Mouse (Mus musculus) intestine, embryonic 15.5 days (tissue): ENCODE data around the gene Grin3b. TPM values are rescaled to one million over a fixed set of nuclear protein-coding genes. Genes with fewer than 3 reads are reported as not detected.

Source experiments
- ATAC-seq: fragments of 200-750 bp; cut with Nextera tagmentation; 2 replicates; pipeline ENCODE4 v1.8.0; 2017; ENCODE audit warnings: moderate TSS enrichment, moderate library complexity
- H3K27ac ChIP-seq: fragments of 300-500 bp; sonication (generic); 2 replicates; pipeline ENCODE4 v1.5.1; 2015; ENCODE audit warnings: mild to moderate bottlenecking, inconsistent platforms
- H3K27me3 ChIP-seq: fragments of 300-500 bp; sonication (generic); replicated peaks from 2 replicates; pipeline ENCODE4 v1.6.1; 2015; ENCODE audit warnings: inconsistent platforms
- H3K36me3 ChIP-seq: fragments of 300-500 bp; sonication (generic); 2 replicates; pipeline ENCODE4 v1.6.1; 2015; ENCODE audit warnings: inconsistent platforms
- H3K4me1 ChIP-seq: fragments of 300-500 bp; sonication (generic); replicated peaks from 2 replicates; pipeline ENCODE4 v1.6.1; 2015; ENCODE audit warnings: inconsistent platforms
- H3K4me2 ChIP-seq: fragments of 300-500 bp; sonication (generic); replicated peaks from 2 replicates; pipeline ENCODE4 v1.6.1; 2015; ENCODE audit warnings: mild to moderate bottlenecking, inconsistent platforms
- H3K4me3 ChIP-seq: fragments of 300-500 bp; sonication (generic); replicated peaks from 2 replicates; pipeline ENCODE4 v1.5.1; 2015; ENCODE audit warnings: inconsistent platforms
- H3K9ac ChIP-seq: fragments of 300-500 bp; sonication (generic); 2 replicates; pipeline ENCODE4 v1.6.1; 2015; ENCODE audit warnings: inconsistent platforms
- H3K9me3 ChIP-seq: fragments of 300-500 bp; sonication (generic); 2 replicates; pipeline ENCODE4 v1.6.1; 2016; ENCODE audit warnings: inconsistent platforms
- WGBS: fragments of 180-500 bp; shearing (Covaris S2); methylation state at CpG from one replicate; pipeline ENCODE4 v1.1.7; 2015; 5-methylcytosine and 5-hydroxymethylcytosine counted together
- polyA plus RNA-seq: library from polyadenylated mRNA; unstranded; fragments of >200 nt; fragmentation: Nextera tagmentation; extraction: Ambion mirVana; gene quantifications from 2 replicates; pipeline ENCODE4 v1.2.1, GENCODE M21; 2015

The Grin3b gene
- polyA plus RNA-seq, 1 experiment from 2014 or later, result 0.11 TPM

DNA sequence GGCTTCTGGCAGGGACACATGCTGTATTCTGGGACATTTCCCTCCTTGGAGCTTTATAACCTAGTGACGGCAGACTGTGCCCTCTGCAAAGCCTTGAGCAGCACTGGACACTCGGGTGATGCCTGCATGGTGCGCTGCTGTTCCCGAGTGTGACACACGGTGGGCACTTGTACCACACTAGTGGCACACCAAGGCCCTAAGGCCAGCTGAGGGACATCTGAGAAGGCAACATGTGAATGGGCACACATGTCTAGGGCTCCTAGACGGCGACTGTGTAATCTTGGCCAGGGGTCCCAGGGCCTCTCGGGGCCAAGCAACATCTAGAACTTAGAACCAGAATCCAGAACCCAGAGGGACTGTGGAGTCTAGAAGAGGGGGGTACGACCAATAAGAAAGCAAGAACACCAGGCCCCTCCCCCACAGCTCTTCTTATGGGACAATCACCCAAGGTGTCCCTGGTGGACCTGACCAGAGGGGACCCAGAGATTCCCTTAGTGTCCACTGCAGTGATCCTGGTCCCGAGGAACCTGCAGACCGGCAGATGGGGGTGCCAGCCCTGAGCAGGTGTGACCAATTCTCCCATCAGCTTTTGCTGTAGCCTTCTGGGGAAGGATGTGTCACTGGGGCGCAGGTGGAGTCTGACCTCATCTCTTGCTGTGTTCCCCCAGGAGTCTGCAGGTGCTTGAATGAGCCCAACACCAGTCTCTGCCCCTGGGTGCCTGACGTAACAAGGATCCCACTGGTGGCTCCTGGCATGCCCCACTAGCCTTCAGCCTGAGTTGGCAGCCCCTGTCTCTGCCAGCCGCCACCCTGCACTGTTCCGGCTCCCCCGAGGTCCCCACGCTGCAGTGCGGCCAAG is 40.3 kb upstream of the Grin3b start:
- Histone ChIP-seq H3K36me3 (peaks cover 22% of the 10 kb centered on the region), H3K27ac (no peak overlapping the region), H3K9ac (no peak overlapping the region), H3K27me3 (no peaks in the 10 kb centered on the region), H3K4me3 (0 out of 2 replicates have a peak overlapping the region, but pooled peaks have one; percentile 2), H3K9me3 (no peaks in the 10 kb centered on the region), H3K4me1 (peaks cover 66% of the 10 kb centered on the region), H3K4me2 (peak overlapping the region; percentile 92)
- no peak for ATAC-seq
- 84% methylated on average over 18 of the region's 18 CpGs for WGBS

DNA sequence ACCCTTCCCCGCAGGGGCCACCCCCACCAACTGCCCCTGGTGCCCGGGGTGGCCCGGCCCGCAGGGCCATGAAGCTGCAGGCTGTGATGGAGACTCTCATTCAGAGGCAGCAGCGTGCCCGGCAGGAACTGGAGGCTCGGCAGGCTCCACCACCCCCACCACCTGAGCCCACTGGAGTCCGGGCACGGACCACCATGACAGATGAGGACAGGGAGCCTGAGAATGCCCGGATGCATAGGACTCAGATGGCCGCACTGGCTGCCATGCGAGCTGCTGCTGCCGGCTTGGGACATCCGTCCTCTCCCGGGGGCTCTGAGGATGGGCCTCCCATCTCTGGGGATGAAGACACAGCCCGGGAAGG is 39.7 kb upstream of the Grin3b start:
- Histone ChIP-seq H3K4me3 (no peak overlapping the region), H3K4me2 (no peak overlapping the region), H3K9ac (no peak overlapping the region), H3K36me3 (peaks cover 26% of the 10 kb centered on the region), H3K9me3 (no peaks in the 10 kb centered on the region), H3K27ac (no peak overlapping the region), H3K27me3 (no peaks in the 10 kb centered on the region), H3K4me1 (peaks cover 68% of the 10 kb centered on the region)
- WGBS, result 89% methylated on average over 16 of the region's 16 CpGs
- no peak for ATAC-seq

DNA sequence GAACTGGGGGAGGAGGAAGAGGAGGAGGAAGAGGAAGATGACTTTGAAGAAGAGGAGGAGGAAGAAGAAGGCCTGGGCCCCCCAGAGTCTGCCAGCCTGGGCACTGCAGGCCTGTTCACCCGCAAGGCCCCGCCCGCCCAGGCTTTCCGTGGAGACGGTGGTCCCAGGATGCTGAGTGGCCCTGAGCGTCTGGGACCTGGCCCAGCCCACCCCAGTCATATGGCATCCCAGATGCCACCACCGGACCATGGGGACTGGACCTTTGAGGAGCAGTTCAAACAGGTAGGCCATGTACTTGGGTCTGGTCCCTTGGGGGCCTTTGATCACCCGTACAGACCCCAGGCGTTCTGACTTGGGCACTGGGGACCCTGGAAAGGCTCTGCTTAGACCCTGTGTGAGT is 38.7 kb upstream of the Grin3b start:
- WGBS, result 86% methylated on average over 9 of the region's 9 CpGs
- Histone ChIP-seq H3K9me3 (no peaks in the 10 kb centered on the region), H3K27ac (no peak overlapping the region), H3K4me3 (no peak overlapping the region), H3K4me2 (no peak overlapping the region), H3K4me1 (peaks cover 70% of the 10 kb centered on the region), H3K9ac (peak overlapping the region; percentile 5; the same call in 1 of the 2 replicates), H3K27me3 (no peaks in the 10 kb centered on the region), H3K36me3 (peaks cover 28% of the 10 kb centered on the region)
- no peak for ATAC-seq

- Histone ChIP-seq H3K4me2 (0 out of 2 replicates have a peak overlapping the region, but pooled peaks have one; percentile 24), H3K9ac (peak overlapping the region; percentile 18; the same call in 1 of the 2 replicates), H3K9me3 (no peaks in the 10 kb centered on the region), H3K27ac (peak overlapping the region; percentile 67), H3K27me3 (no peaks in the 10 kb centered on the region), H3K4me1 (peaks cover 78% of the 10 kb centered on the region), H3K36me3 (peaks cover 29% of the 10 kb centered on the region), H3K4me3 (no peak overlapping the region)
- no peak for ATAC-seq
- WGBS, result 22% methylated on average over 8 of the region's 8 CpGs
These were observed 37.8 kb upstream of the Grin3b start for GRCm38 (mm10) chr10:79932736-79933135.

DNA sequence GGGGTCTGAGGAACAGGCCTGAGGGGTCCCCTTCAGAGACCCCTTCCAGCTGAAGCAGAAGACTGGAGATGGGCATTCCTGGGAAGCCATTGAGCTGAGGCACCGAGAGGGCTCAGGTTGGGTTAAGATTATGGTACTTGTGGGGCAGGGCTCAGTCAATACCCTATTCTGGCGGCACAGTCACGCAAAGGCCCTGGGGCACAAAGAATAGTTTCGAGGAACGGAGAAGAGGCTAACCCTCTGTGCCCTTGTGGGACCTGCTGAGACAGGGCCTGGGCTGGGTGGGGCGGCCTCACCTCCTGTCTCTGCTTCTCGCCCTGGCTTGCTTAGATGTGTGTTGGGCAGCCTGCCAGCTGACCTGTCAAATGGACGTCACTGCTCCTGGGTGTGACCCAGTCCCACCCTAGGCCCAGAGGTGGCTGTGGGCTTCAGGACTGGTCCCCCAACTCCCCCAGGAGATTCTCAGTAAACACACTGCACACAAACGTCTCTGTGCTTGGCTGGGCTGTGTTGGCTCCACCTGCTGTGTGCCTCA is 37.3 kb upstream of the Grin3b start:
- Histone ChIP-seq H3K9ac (0 out of 2 replicates have a peak overlapping the region, but pooled peaks have one; percentile 18), H3K9me3 (no peaks in the 10 kb centered on the region), H3K4me2 (0 out of 2 replicates have a peak overlapping the region, but pooled peaks have one; percentile 24), H3K4me3 (no peak overlapping the region), H3K36me3 (peaks cover 34% of the 10 kb centered on the region), H3K27ac (peak overlapping the region; percentile 67), H3K27me3 (no peaks in the 10 kb centered on the region), H3K4me1 (peaks cover 83% of the 10 kb centered on the region)
- 61% methylated on average over 9 of the region's 9 CpGs for WGBS
- ATAC-seq, result no peak

DNA sequence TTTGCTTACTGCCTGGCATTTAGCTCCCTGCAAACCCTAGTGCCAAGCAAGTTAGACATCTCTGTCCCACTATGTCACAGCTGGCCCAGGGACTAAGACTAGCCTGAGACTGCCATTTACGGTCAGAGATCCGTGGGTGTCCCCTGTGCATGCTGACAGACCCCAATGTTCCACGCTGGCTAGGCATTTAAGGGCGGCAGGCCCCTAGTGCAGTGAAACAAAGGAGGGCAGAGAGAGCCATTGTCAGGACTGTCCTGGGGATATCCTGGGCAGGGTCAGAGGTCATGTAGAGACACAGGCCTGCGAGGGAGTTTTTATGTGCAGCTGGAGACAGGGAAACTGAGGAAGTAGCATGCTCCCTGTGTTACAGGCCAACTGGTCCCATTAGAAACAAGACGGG is 36.7 kb upstream of the Grin3b start:
- Histone ChIP-seq H3K27me3 (no peaks in the 10 kb centered on the region), H3K36me3 (peaks cover 37% of the 10 kb centered on the region), H3K9me3 (no peaks in the 10 kb centered on the region), H3K9ac (no peak overlapping the region), H3K4me2 (no peak overlapping the region), H3K4me1 (peaks cover 85% of the 10 kb centered on the region), H3K27ac (peak overlapping the region; percentile 34), H3K4me3 (no peak overlapping the region)
- 83% methylated on average over 6 of the region's 6 CpGs for WGBS
- no peak for ATAC-seq

DNA sequence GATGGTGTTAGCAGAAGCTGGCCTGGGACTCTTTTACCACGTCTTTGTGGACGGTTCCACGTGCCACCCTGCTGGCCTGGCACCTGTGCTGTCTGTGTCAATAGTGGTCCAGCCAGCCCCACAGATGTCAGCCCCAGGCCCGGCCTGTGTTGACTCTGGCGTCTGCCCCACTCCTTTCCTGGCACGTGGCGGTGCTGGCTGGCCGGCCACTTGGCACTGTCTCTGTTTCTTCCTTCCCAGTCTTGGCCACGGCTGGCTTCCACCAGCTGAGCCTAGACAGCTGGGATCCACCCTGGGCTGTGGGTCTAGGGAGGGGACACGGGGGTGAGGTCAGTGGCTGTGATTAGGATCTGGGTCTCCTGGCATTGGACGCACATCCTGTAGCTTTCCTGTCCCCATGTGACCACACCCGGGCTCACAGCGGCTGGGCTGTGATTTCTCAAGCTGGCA is 36.2 kb upstream of the Grin3b start:
- no peak overlapping the region for H3K4me2 ChIP-seq
- WGBS, result 54% methylated on average over 13 of the region's 13 CpGs
- H3K36me3 ChIP-seq, result peaks cover 37% of the 10 kb centered on the region

GRCm38 (mm10) chr10:79934794-79935569 is 35.5 kb upstream of the Grin3b start:
- peaks cover 37% of the 10 kb centered on the region for H3K36me3 ChIP-seq
- H3K4me3 ChIP-seq, result no peak overlapping the region
- H3K4me1 ChIP-seq, result peaks cover 73% of the 10 kb centered on the region
- no peak for ATAC-seq
- H3K9ac ChIP-seq, result no peak overlapping the region
- peak overlapping the region; percentile 34; the same call in 1 of the 2 replicates for H3K27ac ChIP-seq
- no peak overlapping the region for H3K4me2 ChIP-seq
- 86% methylated on average over 16 of the region's 16 CpGs for WGBS
- no peaks in the 10 kb centered on the region for H3K9me3 ChIP-seq
- no peaks in the 10 kb centered on the region for H3K27me3 ChIP-seq

More for the DNA sequence above, 36.2 kb upstream of the Grin3b start:
- peak; percentile 26; the same call in 1 of the 2 replicates for ATAC-seq
- peak overlapping the region; percentile 34 for H3K27ac ChIP-seq
- peaks cover 80% of the 10 kb centered on the region for H3K4me1 ChIP-seq
- 0 out of 2 replicates have a peak overlapping the region, but pooled peaks have one; percentile 17 for H3K9ac ChIP-seq
- H3K27me3 ChIP-seq, result no peaks in the 10 kb centered on the region
- no peak overlapping the region for H3K4me3 ChIP-seq
- H3K9me3 ChIP-seq, result no peaks in the 10 kb centered on the region

GRCm38 (mm10) chr10:79936284-79936910 is 34.1 kb upstream of the Grin3b start:
- no peaks in the 10 kb centered on the region for H3K27me3 ChIP-seq
- peak; percentile 4; the same call in 1 of the 2 replicates for ATAC-seq
- 55% methylated on average over 10 of the region's 10 CpGs for WGBS
- H3K9ac ChIP-seq, result 0 out of 2 replicates have a peak overlapping the region, but pooled peaks have one; percentile 14
- peaks cover 28% of the 10 kb centered on the region for H3K36me3 ChIP-seq
- H3K27ac ChIP-seq, result peak overlapping the region; percentile 65
- peak overlapping the region; percentile 30 for H3K4me2 ChIP-seq
- no peaks in the 10 kb centered on the region for H3K9me3 ChIP-seq
- peaks cover 67% of the 10 kb centered on the region for H3K4me1 ChIP-seq
- H3K4me3 ChIP-seq, result no peak overlapping the region

GRCm38 (mm10) chr10:79936911-79937441 is 33.5 kb upstream of the Grin3b start:
- H3K9ac ChIP-seq, result 0 out of 2 replicates have a peak overlapping the region, but pooled peaks have one; percentile 14
- H3K27ac ChIP-seq, result peak overlapping the region; percentile 65
- ATAC-seq, result peak; percentile 46
- 57% methylated on average over 27 of the region's 27 CpGs for WGBS
- no peaks in the 10 kb centered on the region for H3K27me3 ChIP-seq
- peak overlapping the region; percentile 30 for H3K4me2 ChIP-seq
- H3K36me3 ChIP-seq, result peaks cover 27% of the 10 kb centered on the region
- no peaks in the 10 kb centered on the region for H3K9me3 ChIP-seq
- peaks cover 61% of the 10 kb centered on the region for H3K4me1 ChIP-seq
- H3K4me3 ChIP-seq, result no peak overlapping the region

DNA sequence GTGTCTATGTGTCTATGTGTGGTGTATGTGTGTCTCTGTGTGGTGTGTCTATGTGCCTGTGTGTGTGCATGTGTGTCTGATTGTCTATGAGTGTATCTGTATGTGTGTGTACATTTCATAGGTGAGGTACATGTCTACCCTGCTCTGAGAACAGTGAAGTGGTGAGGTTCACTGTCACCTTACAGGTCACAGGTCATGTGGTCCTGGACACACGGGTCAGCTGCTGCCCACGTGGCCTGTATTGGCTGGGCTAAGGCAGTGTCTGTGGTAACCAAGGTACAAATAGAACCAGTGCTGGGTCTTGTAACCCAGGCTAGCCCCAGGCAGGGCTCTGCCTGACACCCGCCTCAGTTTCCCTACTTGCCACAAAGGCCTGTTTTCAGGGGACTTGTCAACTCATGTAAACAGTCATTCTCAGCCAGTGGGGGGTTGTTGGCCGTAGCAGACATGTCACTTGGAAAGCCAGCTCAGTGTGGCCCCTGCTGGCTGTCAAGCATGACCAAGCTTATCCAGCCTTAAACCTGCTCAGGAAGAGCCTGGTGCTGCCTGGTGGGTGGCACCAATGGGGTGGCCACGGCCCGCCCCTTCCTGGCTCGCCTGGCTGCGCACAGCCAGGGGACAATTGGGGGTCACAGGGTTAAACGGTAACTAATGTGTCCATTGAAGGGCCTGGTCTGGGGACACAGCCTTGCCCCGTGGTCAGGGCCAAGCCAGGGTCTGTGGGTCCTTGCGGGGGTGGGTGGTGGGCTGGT is 32.6 kb upstream of the Grin3b start:
- H3K4me2 ChIP-seq, result no peak overlapping the region
- ATAC-seq, result no peak
- no peak overlapping the region for H3K27ac ChIP-seq
- H3K36me3 ChIP-seq, result peaks cover 22% of the 10 kb centered on the region
- no peak overlapping the region for H3K4me3 ChIP-seq
- 70% methylated on average over 11 of the region's 11 CpGs for WGBS
- H3K27me3 ChIP-seq, result no peaks in the 10 kb centered on the region
- no peaks in the 10 kb centered on the region for H3K9me3 ChIP-seq
- no peak overlapping the region for H3K9ac ChIP-seq
- peaks cover 51% of the 10 kb centered on the region for H3K4me1 ChIP-seq
